Mouse (Mus musculus) retina, postnatal 1 day (tissue): ENCODE data around the gene Cln3.

Source experiments
- DNase-seq: peaks from one replicate; pipeline ENCODE4 v3.0.0-alpha.2; 2012

Gene Cln3

DNA sequence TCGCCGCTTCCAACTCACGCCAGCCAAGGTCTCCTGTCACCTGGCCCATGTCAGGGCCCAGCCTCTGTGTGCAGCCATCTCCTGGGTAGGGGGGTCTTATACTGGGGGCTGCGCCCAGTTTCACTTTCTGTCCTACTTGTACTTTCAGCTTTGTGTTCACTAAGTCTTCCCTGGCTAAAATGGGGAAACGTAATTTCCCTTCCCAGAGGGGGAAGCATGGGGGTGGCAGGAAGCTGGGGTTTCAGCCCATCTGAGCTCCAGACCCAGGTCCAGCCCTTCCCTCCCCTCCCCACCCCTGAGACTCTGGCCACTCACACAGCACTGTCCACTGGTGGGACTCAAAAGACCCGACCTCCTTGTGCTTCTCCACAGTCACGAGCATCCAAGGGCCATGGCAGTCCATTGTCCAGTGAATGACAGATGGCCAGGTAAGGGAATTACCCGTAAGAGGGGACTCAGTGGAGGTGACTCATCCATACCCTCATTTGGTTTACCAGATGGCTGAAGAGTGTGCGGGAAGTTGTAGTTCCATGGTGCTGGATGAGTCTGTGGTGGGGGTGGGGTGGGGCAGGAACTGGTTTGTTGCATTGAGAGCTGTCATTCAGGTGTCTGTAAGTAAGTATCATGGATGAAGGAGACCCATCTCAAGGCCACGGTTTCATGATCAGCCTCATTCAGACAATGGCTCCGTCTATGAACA, 9.4 kb upstream of the Cln3 start, which contains the start of gene Il27:
Gene Il27, minus strand, starts transcription at position 80 of the 700 bp plus-strand sequence.
- DNase-seq: no peak

DNA sequence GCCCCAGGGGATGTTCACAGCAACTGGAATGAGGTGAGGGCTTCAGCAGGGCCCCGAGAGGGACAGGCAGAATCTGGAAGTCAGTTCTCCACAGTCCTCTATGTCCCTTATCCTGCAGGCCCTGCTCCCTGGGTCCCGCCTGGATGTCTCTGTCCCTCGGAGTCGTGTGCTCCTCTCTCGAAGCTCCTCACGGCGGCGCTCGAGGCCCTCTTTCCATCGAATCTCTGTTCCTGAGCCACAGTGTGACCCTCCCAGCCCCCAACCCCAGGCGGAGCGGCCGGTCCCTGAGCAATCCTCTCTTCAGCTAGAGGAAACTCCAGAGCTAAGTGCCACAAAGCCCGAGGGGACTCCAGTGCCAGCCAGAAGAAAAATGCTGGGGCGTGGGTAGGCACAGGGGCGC, 2.2 kb upstream of the Cln3 start:
- peak; percentile 79 for DNase-seq

DNA sequence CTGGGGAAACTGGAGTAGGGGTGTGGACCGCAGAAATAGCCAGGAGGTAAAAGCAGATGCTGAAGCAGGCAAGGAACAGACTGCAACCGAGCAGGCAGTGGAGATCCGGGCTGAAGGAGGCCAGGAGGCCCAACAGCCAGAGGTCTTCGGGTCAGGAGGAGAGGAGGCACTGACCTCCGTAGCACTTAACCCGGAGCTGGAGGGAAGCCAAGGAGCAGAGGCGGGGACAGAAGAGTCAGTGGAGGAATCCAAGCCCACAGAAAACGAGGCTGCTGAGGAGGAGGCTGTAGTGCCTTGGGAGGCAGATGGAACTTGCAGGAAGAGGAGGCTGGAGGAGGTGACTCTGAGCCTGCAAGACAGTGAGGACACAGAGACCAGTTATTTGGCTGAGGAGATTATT, 1.2 kb upstream of the Cln3 start:
- no peak for DNase-seq

GRCm38 (mm10) chr7:126584506-126584977, 1.1 kb downstream of the Cln3 start, which contains the start of gene Apobr:
Gene Apobr (plus strand): TSS chr7:126584942.
- DNase-seq: no peak

- DNase-seq: no peak
These were observed 1.9 kb downstream of the Cln3 start for GRCm38 (mm10) chr7:126583761-126584160.

DNA sequence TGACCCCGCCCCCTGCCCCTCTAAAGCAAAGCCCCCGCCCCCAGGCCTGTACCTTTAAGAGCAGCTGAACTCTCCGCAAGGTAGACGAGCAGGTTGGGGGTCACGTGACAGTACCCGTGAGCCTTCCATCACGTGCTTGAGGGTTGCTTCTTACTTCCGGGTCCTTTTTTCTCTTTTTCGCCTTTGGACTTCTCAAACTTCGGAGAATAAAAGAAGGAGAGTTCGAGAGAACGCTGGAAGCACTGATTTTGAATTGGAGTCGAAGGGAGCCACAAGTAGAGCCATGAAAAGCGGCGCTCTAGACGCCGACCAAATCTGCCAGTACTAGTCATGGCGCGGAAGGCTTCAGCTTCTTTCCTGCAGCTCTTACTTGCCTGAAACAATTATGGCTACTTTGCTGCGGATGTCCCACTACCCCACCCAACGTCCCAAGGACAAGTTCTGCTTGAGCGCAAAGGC, 2.3 kb downstream of the Cln3 start:
- DNase-seq: peak; percentile 95

GRCm38 (mm10) chr7:126582759-126583158, 2.9 kb downstream of the Cln3 start:
- peak; percentile 60 for DNase-seq

GRCm38 (mm10) chr7:126581661-126582060, 4.0 kb downstream of the Cln3 start:
- DNase-seq: peak; percentile 32

- DNase-seq: peak; percentile 40
These were observed 6.4 kb downstream of the Cln3 start for GRCm38 (mm10) chr7:126579172-126579571.

DNA sequence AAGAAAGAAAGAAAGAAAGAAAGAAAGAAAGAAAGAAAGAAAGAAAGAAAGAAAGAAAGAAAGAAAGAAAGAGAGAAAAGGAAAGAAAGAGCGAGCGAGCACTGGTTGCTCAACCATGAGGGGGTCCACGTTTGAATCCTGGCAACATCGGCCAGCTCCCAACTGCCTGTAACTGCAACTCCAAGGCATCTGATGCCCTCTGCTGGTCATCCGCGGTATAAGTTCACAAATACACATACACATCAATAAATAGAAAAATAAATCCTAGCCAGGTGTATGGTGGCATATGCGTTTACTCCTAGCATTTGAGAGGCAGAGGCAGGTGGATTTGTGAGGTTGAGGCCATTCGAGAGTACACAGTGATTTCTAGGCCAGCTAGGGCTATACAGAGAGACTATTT, 8.7 kb downstream of the Cln3 start:
- peak; percentile 67 for DNase-seq

DNA sequence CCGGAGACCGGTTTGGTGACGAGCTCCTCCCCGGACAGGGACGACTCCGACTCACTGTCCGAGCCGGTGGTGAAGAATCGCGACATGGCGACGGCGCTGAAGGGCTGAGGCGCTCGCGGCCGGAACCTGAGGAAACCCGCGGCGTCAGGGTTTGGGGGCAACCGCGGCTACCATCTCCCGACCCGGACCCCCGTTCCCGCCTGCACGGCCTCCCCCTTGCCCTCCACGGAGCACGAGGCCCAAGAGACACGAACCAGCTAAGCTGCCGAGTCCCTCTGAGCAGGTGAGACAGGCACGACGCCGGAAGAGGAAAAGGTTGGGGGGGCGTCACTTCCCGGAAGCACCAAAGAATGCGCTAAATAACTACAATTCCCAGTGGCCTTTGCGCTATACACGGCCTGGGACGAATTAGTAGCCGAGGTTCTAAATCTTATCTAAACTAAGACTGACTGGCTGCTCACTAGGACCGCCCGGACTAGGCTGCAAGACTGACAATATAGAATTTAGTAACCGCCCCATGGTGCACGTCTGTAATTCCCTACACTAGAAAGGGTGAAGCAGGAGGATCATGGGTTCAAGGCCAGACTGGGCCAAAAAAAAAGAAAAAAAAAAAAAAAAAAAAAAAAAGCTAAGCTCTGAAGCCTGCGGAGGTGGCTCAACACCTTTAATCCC, 19.4 kb downstream of the Cln3 start, which contains the start of gene Eif3c:
Gene Eif3c, minus strand, starts transcription at position 318 of the 672 bp plus-strand sequence.
- DNase-seq: peak; percentile 94

DNA sequence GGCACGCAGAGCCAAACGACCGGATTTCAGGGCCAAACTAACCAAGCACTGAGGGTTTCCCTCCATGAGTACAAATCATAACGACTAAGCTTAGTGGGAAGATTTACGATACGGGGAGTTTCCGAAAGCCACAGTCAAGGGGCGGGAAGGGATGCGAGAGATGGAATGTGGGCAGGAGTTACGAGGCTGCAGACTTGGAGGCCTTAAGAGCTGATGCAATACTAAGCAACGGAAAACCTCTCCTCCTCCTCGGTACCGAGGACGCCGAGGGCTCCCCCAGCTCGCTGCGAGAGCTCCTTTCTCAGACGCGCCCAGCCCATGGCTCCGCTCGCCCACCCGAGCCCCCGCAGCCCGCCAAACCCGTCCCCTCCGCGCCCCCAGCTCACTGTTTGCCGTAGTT, 19.9 kb downstream of the Cln3 start:
- no peak for DNase-seq

GRCm38 (mm10) chr7:126556635-126557034, 29.0 kb downstream of the Cln3 start:
- no peak for DNase-seq

GRCm38 (mm10) chr7:126554796-126555195, 30.8 kb downstream of the Cln3 start:
- DNase-seq: no peak

GRCm38 (mm10) chr7:126545631-126546030, 40.0 kb downstream of the Cln3 start:
- no peak for DNase-seq

DNA sequence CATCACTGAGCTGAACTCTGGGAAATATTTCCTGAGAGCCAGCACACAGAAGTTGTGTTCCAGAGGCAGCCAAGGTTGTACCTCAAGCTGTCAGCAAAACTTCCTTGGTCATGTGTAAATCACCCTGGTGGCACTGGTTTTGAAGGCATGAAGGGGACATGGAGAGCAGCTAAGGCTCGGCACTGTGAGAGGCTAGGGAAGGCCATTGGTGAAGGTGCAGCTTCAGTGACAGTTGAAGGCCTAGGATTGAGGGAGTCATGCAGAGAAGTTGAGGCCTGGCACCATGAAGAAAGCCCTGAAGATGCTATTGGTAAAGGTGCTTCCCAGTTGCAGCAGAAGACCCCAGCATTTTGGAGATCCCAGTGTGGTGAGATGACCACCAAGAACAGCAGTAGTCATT, 44.0 kb downstream of the Cln3 start:
- no peak for DNase-seq

DNA sequence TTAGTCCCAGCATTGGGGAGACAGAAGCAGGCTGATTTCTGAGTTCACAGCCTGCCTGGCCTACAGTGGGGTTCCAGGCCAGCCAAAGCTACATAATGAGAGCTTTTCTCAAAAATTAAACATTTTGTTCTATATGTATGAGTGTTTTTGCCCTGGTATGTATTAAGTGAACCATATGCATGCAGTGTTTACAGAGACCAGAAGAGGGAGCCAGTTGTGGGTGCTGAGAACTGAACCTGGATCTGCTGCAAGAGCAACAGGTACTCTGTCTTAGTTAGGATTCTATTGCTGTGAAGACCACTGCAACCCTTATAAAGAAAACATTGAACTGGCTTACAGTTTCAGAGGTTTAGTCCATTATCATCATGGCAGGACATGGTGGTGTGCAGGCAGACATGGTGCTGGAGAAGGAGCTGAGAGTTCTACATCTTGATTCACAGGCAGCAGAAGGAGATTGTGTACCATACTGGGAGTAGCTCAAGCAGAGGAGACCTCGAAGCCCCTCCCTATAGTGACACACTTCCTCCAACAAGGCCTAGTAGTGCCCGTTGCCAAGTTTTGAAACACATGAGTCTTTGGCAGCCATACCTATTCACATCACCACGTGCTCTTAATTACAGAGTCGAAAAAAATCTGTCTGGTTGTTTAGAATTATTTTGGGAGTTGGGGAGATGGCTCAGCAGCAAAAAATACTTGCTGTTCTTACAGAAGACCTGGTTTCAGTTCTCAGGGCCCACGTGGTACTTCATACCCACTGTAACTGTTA, 47.6 kb downstream of the Cln3 start:
- peak; percentile 54 for DNase-seq

- no peak for DNase-seq
These were observed 49.2 kb downstream of the Cln3 start for GRCm38 (mm10) chr7:126536466-126536865.

- peak; percentile 45 for DNase-seq
These were observed 49.9 kb downstream of the Cln3 start for GRCm38 (mm10) chr7:126535766-126536165.

DNA sequence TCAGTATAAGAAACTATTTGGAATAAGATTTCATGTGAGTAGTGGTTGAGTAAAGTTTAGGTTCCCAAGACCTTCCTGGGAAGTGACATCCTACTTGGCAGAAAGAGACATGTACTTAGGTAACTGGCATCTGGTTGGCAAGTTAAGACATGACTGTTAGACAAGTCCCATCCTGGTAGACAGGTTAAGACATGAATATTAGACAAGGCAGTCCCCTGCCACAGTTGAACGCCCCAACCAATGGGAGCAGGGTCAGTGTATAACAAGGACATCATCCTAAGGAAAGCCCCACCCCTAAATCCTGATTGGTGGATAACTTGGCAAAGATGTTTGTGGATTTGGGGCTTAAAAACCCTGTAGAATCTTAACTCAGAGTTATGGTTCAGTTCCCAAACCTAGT, 52.2 kb downstream of the Cln3 start:
- DNase-seq: no peak

GRCm38 (mm10) chr7:126528166-126528577, 57.4 kb downstream of the Cln3 start:
- DNase-seq: peak; percentile 71

- no peak for DNase-seq
These were observed 62.3 kb downstream of the Cln3 start for GRCm38 (mm10) chr7:126523316-126523715.
